Mouse (Mus musculus) spleen, postnatal 14 days (tissue): ENCODE results near the gene Zfp60.

Source experiments
- DNase-seq, 2 experiments: peaks; one replicate each; pipeline ENCODE4 v3.0.0; 2021 to 2022; ENCODE audit warnings: low spot score in 2 of 2

Gene Zfp60

GRCm38 (mm10) chr7:27731281-27731883, at the start of gene Zfp60:
Gene Zfp60 (plus strand): TSS chr7:27731389.
- peak; percentile 60 to 72 for DNase-seq

GRCm38 (mm10) chr7:27683218-27683617, 48.0 kb upstream of the Zfp60 start:
- no peak for DNase-seq

- DNase-seq: no peak
Observed at GRCm38 (mm10) chr7:27685220-27685619, 46.0 kb upstream of the Zfp60 start.

GRCm38 (mm10) chr7:27685681-27686080, 45.5 kb upstream of the Zfp60 start:
- no peak for DNase-seq

GRCm38 (mm10) chr7:27687043-27687442, 44.1 kb upstream of the Zfp60 start:
- DNase-seq: no peak

GRCm38 (mm10) chr7:27687836-27688235, 43.4 kb upstream of the Zfp60 start:
- DNase-seq: no peak

GRCm38 (mm10) chr7:27688246-27688788, 42.9 kb upstream of the Zfp60 start:
- no peak for DNase-seq

- DNase-seq: peak; percentile 71 to 82
Observed at GRCm38 (mm10) chr7:27688815-27689612, 42.2 kb upstream of the Zfp60 start, which contains the start of gene Zfp607b. Gene Zfp607b (plus strand): TSS chr7:27689340.

- peak in 1 of 2 experiments; percentile 25 for DNase-seq
Observed at GRCm38 (mm10) chr7:27691076-27691475, 40.1 kb upstream of the Zfp60 start.

- no peak for DNase-seq
Observed at GRCm38 (mm10) chr7:27696711-27697110, 34.5 kb upstream of the Zfp60 start.

- DNase-seq: no peak
Observed at GRCm38 (mm10) chr7:27710402-27710801, 20.8 kb upstream of the Zfp60 start.

- DNase-seq: no peak
Observed at GRCm38 (mm10) chr7:27721951-27722350, 9.2 kb upstream of the Zfp60 start.

GRCm38 (mm10) chr7:27725566-27726538, 5.3 kb upstream of the Zfp60 start:
- DNase-seq: peak in 1 of 2 experiments; percentile 24

- no peak for DNase-seq
Observed at GRCm38 (mm10) chr7:27727471-27727870, 3.7 kb upstream of the Zfp60 start.

- DNase-seq: no peak
Observed at GRCm38 (mm10) chr7:27731946-27732345, 757 bp downstream of the Zfp60 start.

- DNase-seq: no peak
Observed at GRCm38 (mm10) chr7:27732508-27732907, 1.3 kb downstream of the Zfp60 start.

GRCm38 (mm10) chr7:27735457-27735856, 4.3 kb downstream of the Zfp60 start:
- DNase-seq: no peak

- DNase-seq: no peak
Observed at GRCm38 (mm10) chr7:27756351-27757047, 25.3 kb downstream of the Zfp60 start.

GRCm38 (mm10) chr7:27757048-27757375, 25.8 kb downstream of the Zfp60 start:
- DNase-seq: no peak

- no peak for DNase-seq
Observed at GRCm38 (mm10) chr7:27765176-27765886, 34.1 kb downstream of the Zfp60 start.

- DNase-seq: no peak
Observed at GRCm38 (mm10) chr7:27789306-27789705, 58.1 kb downstream of the Zfp60 start.
